Mouse (Mus musculus) heart, adult 2 months (tissue): ENCODE measurements around the gene Smpd3.

ENCODE experiments used
- CTCF ChIP-seq: fragments of 200-600 bp; IDR thresholded peaks from 2 replicates; pipeline ENCODE4 v1.8.1; 2022; ENCODE audit warnings: antibody characterized with exemption, mild to moderate bottlenecking, moderate library complexity
- EP300 ChIP-seq: fragments of 200-500 bp; IDR thresholded peaks from 2 replicates; pipeline ENCODE4 v1.6.1; 2011; ENCODE audit warnings: low read depth, low read length, control low read depth; ENCODE audit not compliant: insufficient read depth

DNA sequence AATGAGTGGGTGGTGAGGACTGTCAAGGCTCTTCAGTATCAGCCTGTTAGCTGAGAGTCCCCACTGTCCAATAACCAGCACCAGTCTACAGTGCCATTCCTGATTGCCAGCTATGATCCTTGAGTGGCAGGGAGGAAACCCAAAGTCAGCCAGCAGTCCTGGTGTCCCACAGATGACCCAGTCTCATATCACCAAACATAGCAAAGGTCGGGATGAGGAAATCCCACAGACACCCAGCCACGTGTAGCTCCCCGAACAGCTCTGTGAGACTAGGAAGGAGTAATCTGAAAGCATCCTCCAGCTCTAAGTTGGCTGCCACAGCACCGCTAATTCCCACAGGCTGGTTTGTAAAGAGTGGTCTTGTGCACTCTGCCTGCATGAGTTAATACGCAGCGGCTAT is 33.5 kb downstream of the Smpd3 start:
- TF ChIP-seq EP300 (no peak), CTCF (no peak)
